Mouse (Mus musculus): ENCODE results near the gene Tnk1. TPM values are rescaled to one million over a fixed set of nuclear protein-coding genes. Genes with fewer than 3 reads are reported as not detected.

Gene Tnk1
- polyA plus RNA-seq, 1 experiment from 2014 or later = 0.28 TPM

GRCm38 (mm10) chr11:69803786-69804651, 54.5 kb downstream of the Tnk1 start:
- Histone ChIP-seq H3K9ac (replicated peaks; ENCODE audit: low read depth, low read length) (peak overlapping the region; percentile 50), H3K36me3 (ENCODE audit: control insufficient read depth, insufficient read depth, low read length) (no peaks in the 10 kb centered on the region), H3K4me1 (ENCODE audit: control insufficient read depth, insufficient read depth, low read length) (peaks cover 37% of the 10 kb centered on the region), H3K4me3 (ENCODE audit: low read depth, low read length) (peak overlapping the region; percentile 55), H3K27me3 (ENCODE audit: control insufficient read depth, insufficient read depth, low read length) (peaks cover 11% of the 10 kb centered on the region), H3K4me2 (ENCODE audit: low read depth, low read length) (peak overlapping the region; percentile 96), H3K27ac (ENCODE audit: low read depth, low read length) (no peak overlapping the region), H3K9me3 (ENCODE audit: control insufficient read depth, low read length) (no peaks in the 10 kb centered on the region)
- peak; percentile 36; the same call in 1 of the 2 replicates for ATAC-seq (ENCODE audit: low read depth)
- WGBS = 1% methylated on average over 60 of the region's 60 CpGs

DNA sequence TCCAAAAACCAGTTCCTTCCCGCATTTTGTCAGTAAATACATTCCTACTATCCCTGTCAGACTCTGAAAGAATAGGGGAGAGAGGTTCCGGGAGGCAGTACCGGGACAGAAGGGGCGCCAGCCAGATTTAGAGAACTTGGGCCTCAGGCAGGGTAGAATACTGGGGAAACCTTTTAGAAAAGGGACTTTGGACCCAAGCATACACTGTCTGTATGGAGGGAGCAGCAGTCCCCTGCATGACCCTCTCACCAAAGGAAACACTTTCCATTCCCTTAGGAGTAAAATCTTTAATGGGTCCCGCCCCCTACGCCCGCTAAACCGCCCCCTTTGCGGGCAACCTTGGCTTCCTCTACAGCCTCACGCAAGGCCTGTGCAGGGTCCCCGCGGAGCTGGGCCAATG, 55.2 kb downstream of the Tnk1 start:
- Histone ChIP-seq H3K4me2 (ENCODE audit: low read depth, low read length) (peak overlapping the region; percentile 96), H3K9me3 (ENCODE audit: control insufficient read depth, low read length) (no peaks in the 10 kb centered on the region), H3K27ac (ENCODE audit: low read depth, low read length) (no peak overlapping the region; the same call in 1 of the 2 replicates), H3K27me3 (ENCODE audit: control insufficient read depth, insufficient read depth, low read length) (peaks cover 11% of the 10 kb centered on the region), H3K36me3 (ENCODE audit: control insufficient read depth, insufficient read depth, low read length) (no peaks in the 10 kb centered on the region), H3K9ac (replicated peaks; ENCODE audit: low read depth, low read length) (peak overlapping the region; percentile 50), H3K4me3 (ENCODE audit: low read depth, low read length) (peak overlapping the region; percentile 55), H3K4me1 (ENCODE audit: control insufficient read depth, insufficient read depth, low read length) (peaks cover 40% of the 10 kb centered on the region)
- 1% methylated on average over 12 of the region's 12 CpGs for WGBS
- ATAC-seq (ENCODE audit: low read depth) = no peak

- Histone ChIP-seq H3K4me1 (ENCODE audit: control insufficient read depth, insufficient read depth, low read length) (peaks cover 40% of the 10 kb centered on the region), H3K27ac (ENCODE audit: low read depth, low read length) (peak overlapping the region; percentile 66), H3K36me3 (ENCODE audit: control insufficient read depth, insufficient read depth, low read length) (0 out of 2 replicates have a peak, but pooled peaks cover under 1% of the 10 kb centered on the region), H3K4me3 (ENCODE audit: low read depth, low read length) (peak overlapping the region; percentile 55), H3K4me2 (ENCODE audit: low read depth, low read length) (peak overlapping the region; percentile 96), H3K9me3 (ENCODE audit: control insufficient read depth, low read length) (no peaks in the 10 kb centered on the region), H3K9ac (replicated peaks; ENCODE audit: low read depth, low read length) (peak overlapping the region; percentile 71), H3K27me3 (ENCODE audit: control insufficient read depth, insufficient read depth, low read length) (peaks cover 11% of the 10 kb centered on the region)
- WGBS = under 1% methylated on average over 33 of the region's 33 CpGs
- no peak for ATAC-seq (ENCODE audit: low read depth)
Measured at GRCm38 (mm10) chr11:69802648-69803105, 55.9 kb downstream of the Tnk1 start.

GRCm38 (mm10) chr11:69801379-69801977, 57.1 kb downstream of the Tnk1 start, which contains the start of gene Fgf11:
Fgf11 (minus strand) TSS chr11:69801857.
- H3K9ac ChIP-seq (replicated peaks; ENCODE audit: low read depth, low read length) = peak within 1 kb of the TSS; percentile 71
- peak within 1 kb of the TSS; percentile 55 for H3K4me3 ChIP-seq (ENCODE audit: low read depth, low read length)
- H3K36me3 ChIP-seq (ENCODE audit: control insufficient read depth, insufficient read depth, low read length) = 0 out of 2 replicates have a peak, but pooled peaks cover 4% of the 10 kb centered on the region
- H3K4me2 ChIP-seq (ENCODE audit: low read depth, low read length) = peak within 1 kb of the TSS; percentile 96
- H3K9me3 ChIP-seq (ENCODE audit: control insufficient read depth, low read length) = no peaks in the 10 kb centered on the region
- peaks cover 40% of the 10 kb centered on the region for H3K4me1 ChIP-seq (ENCODE audit: control insufficient read depth, insufficient read depth, low read length)
- peak within 1 kb of the TSS; percentile 95 for H3K27ac ChIP-seq (ENCODE audit: low read depth, low read length)
- no peak for ATAC-seq (ENCODE audit: low read depth)
- H3K27me3 ChIP-seq (ENCODE audit: control insufficient read depth, insufficient read depth, low read length) = peaks cover 11% of the 10 kb centered on the region
- under 1% methylated on average over 33 of the region's 33 CpGs for WGBS

Small RNA genes within 50 kb of the gene (microRNA-seq; reads per million reads assigned to microRNA genes)
- gene Mir6924 = not detected

Other genes with a start within 250 kb of the Tnk1 start
- gene Shbg, start 240.8 kb downstream of the Tnk1 start, polyA plus RNA-seq (2014; fragmentation: Nextera tagmentation; extraction: Ambion mirVana) = not detected in 2 replicates
- 23.8 and 25.1 TPM in 2 replicates for gene Sat2, start 236.7 kb downstream of the Tnk1 start, polyA plus RNA-seq (2014; fragmentation: Nextera tagmentation; extraction: Ambion mirVana)
- 31.1 and 34.0 TPM in 2 replicates for gene Fxr2, start 225.7 kb downstream of the Tnk1 start, polyA plus RNA-seq (2014; fragmentation: Nextera tagmentation; extraction: Ambion mirVana)
- not detected in 2 replicates for gene Sox15, start 203.4 kb downstream of the Tnk1 start, polyA plus RNA-seq (2014; fragmentation: Nextera tagmentation; extraction: Ambion mirVana)
- gene Mpdu1, start 196.1 kb downstream of the Tnk1 start, polyA plus RNA-seq (2014; fragmentation: Nextera tagmentation; extraction: Ambion mirVana) = 40.7 and 63.4 TPM in 2 replicates
- gene Cd68, start 192.6 kb downstream of the Tnk1 start, polyA plus RNA-seq (2014; fragmentation: Nextera tagmentation; extraction: Ambion mirVana) = 3.7 and 11.2 TPM in 2 replicates
- 503 and 643 TPM in 2 replicates for gene Eif4a1, start 186.3 kb downstream of the Tnk1 start, polyA plus RNA-seq (2014; fragmentation: Nextera tagmentation; extraction: Ambion mirVana)
- gene Senp3, start 176.6 kb downstream of the Tnk1 start, polyA plus RNA-seq (2014; fragmentation: Nextera tagmentation; extraction: Ambion mirVana) = 104 and 116 TPM in 2 replicates
- 0.24 and 0.72 TPM in 2 replicates for gene Tnfsf13, start 172.9 kb downstream of the Tnk1 start, polyA plus RNA-seq (2014; fragmentation: Nextera tagmentation; extraction: Ambion mirVana)
- gene Tnfsf12, start 162.9 kb downstream of the Tnk1 start, polyA plus RNA-seq (2014; fragmentation: Nextera tagmentation; extraction: Ambion mirVana) = 2.1 and 3.4 TPM in 2 replicates
- 0.75 and 1.8 TPM in 2 replicates for gene Tnfsfm13, start 162.6 kb downstream of the Tnk1 start, polyA plus RNA-seq (2014; fragmentation: Nextera tagmentation; extraction: Ambion mirVana)
- 23.5 and 30.7 TPM in 2 replicates for gene Polr2a, start 100.1 kb downstream of the Tnk1 start, polyA plus RNA-seq (2014; fragmentation: Nextera tagmentation; extraction: Ambion mirVana)
- gene Slc35g3, start 96.8 kb downstream of the Tnk1 start, polyA plus RNA-seq (2014; fragmentation: Nextera tagmentation; extraction: Ambion mirVana) = not detected in 2 replicates
- gene Zbtb4, start 92.8 kb downstream of the Tnk1 start, polyA plus RNA-seq (2014; fragmentation: Nextera tagmentation; extraction: Ambion mirVana) = 4.3 and 6.0 TPM in 2 replicates
- gene Chrnb1, start 62.8 kb downstream of the Tnk1 start, polyA plus RNA-seq (2014; fragmentation: Nextera tagmentation; extraction: Ambion mirVana) = 0.78 and 1.3 TPM in 2 replicates
- gene Fgf11, start 56.9 kb downstream of the Tnk1 start, polyA plus RNA-seq (2014; fragmentation: Nextera tagmentation; extraction: Ambion mirVana) = 6.4 and 9.1 TPM in 2 replicates
- 0.68 and 0.76 TPM in 2 replicates for gene Tmem102, start 53.1 kb downstream of the Tnk1 start, polyA plus RNA-seq (2014; fragmentation: Nextera tagmentation; extraction: Ambion mirVana)
- gene Gm39566, start 43.4 kb downstream of the Tnk1 start, polyA plus RNA-seq (2014; fragmentation: Nextera tagmentation; extraction: Ambion mirVana) = not detected in 2 replicates
- gene Spem2, start 40.3 kb downstream of the Tnk1 start, polyA plus RNA-seq (2014; fragmentation: Nextera tagmentation; extraction: Ambion mirVana) = 0.16 TPM in 1 of 2 replicates, not detected in the other
- gene Spem1, start 36.5 kb downstream of the Tnk1 start, polyA plus RNA-seq (2014; fragmentation: Nextera tagmentation; extraction: Ambion mirVana) = 0.35 and 0.40 TPM in 2 replicates
- gene Nlgn2, start 20.9 kb downstream of the Tnk1 start, polyA plus RNA-seq (2014; fragmentation: Nextera tagmentation; extraction: Ambion mirVana) = 24.2 and 31.3 TPM in 2 replicates
- gene Tmem256, start 20.2 kb downstream of the Tnk1 start, polyA plus RNA-seq (2014; fragmentation: Nextera tagmentation; extraction: Ambion mirVana) = 306 and 377 TPM in 2 replicates
- gene Plscr3, start 12.4 kb downstream of the Tnk1 start, polyA plus RNA-seq (2014; fragmentation: Nextera tagmentation; extraction: Ambion mirVana) = 36.3 and 51.8 TPM in 2 replicates
- gene Tmem95, start 19.3 kb upstream of the Tnk1 start, polyA plus RNA-seq (2014; fragmentation: Nextera tagmentation; extraction: Ambion mirVana) = not detected in 2 replicates
- 0.80 and 2.0 TPM in 2 replicates for gene Kctd11, start 22.7 kb upstream of the Tnk1 start, polyA plus RNA-seq (2014; fragmentation: Nextera tagmentation; extraction: Ambion mirVana)
- 0.17 and 0.33 TPM in 2 replicates for gene Acap1, start 36.8 kb upstream of the Tnk1 start, polyA plus RNA-seq (2014; fragmentation: Nextera tagmentation; extraction: Ambion mirVana)
- 7.1 and 7.8 TPM in 2 replicates for gene 2810408A11Rik, start 42.3 kb upstream of the Tnk1 start, polyA plus RNA-seq (2014; fragmentation: Nextera tagmentation; extraction: Ambion mirVana)
- gene Neurl4, start 42.3 kb upstream of the Tnk1 start, polyA plus RNA-seq (2014; fragmentation: Nextera tagmentation; extraction: Ambion mirVana) = 26.2 and 27.8 TPM in 2 replicates
- 58.5 and 65.4 TPM in 2 replicates for gene Gps2, start 55.2 kb upstream of the Tnk1 start, polyA plus RNA-seq (2014; fragmentation: Nextera tagmentation; extraction: Ambion mirVana)
- 1,037 and 1,095 TPM in 2 replicates for gene Eif5a, start 63.2 kb upstream of the Tnk1 start, polyA plus RNA-seq (2014; fragmentation: Nextera tagmentation; extraction: Ambion mirVana)
- 5.9 and 11.1 TPM in 2 replicates for gene Ybx2, start 77.1 kb upstream of the Tnk1 start, polyA plus RNA-seq (2014; fragmentation: Nextera tagmentation; extraction: Ambion mirVana)
- 2.7 and 3.7 TPM in 2 replicates for gene Slc2a4, start 89.5 kb upstream of the Tnk1 start, polyA plus RNA-seq (2014; fragmentation: Nextera tagmentation; extraction: Ambion mirVana)
- gene Cldn7, start 106.0 kb upstream of the Tnk1 start, polyA plus RNA-seq (2014; fragmentation: Nextera tagmentation; extraction: Ambion mirVana) = 0.33 and 0.88 TPM in 2 replicates
- gene Ctdnep1, start 122.4 kb upstream of the Tnk1 start, polyA plus RNA-seq (2014; fragmentation: Nextera tagmentation; extraction: Ambion mirVana) = 26.5 and 27.1 TPM in 2 replicates
- 159 and 175 TPM in 2 replicates for gene Elp5, start 123.8 kb upstream of the Tnk1 start, polyA plus RNA-seq (2014; fragmentation: Nextera tagmentation; extraction: Ambion mirVana)
- 609 and 643 TPM in 2 replicates for gene Gabarap, start 132.4 kb upstream of the Tnk1 start, polyA plus RNA-seq (2014; fragmentation: Nextera tagmentation; extraction: Ambion mirVana)
- 28.8 and 37.8 TPM in 2 replicates for gene Phf23, start 137.0 kb upstream of the Tnk1 start, polyA plus RNA-seq (2014; fragmentation: Nextera tagmentation; extraction: Ambion mirVana)
- 19.0 and 19.2 TPM in 2 replicates for gene Dvl2, start 141.9 kb upstream of the Tnk1 start, polyA plus RNA-seq (2014; fragmentation: Nextera tagmentation; extraction: Ambion mirVana)
- 49.5 and 57.2 TPM in 2 replicates for gene Acadvl, start 156.7 kb upstream of the Tnk1 start, polyA plus RNA-seq (2014; fragmentation: Nextera tagmentation; extraction: Ambion mirVana)
- 24.9 and 31.6 TPM in 2 replicates for gene Dlg4, start 158.2 kb upstream of the Tnk1 start, polyA plus RNA-seq (2014; fragmentation: Nextera tagmentation; extraction: Ambion mirVana)
- gene Asgr1, start 195.4 kb upstream of the Tnk1 start, polyA plus RNA-seq (2014; fragmentation: Nextera tagmentation; extraction: Ambion mirVana) = 3.7 TPM in 1 of 2 replicates, not detected in the other
- 0.26 TPM in 1 of 2 replicates, not detected in the other for gene Asgr2, start 233.9 kb upstream of the Tnk1 start, polyA plus RNA-seq (2014; fragmentation: Nextera tagmentation; extraction: Ambion mirVana)